Mouse (Mus musculus) hindbrain, embryonic 16.5 days (tissue): ENCODE results near the gene Ttf1. TPM values are rescaled to one million over a fixed set of nuclear protein-coding genes. Genes with fewer than 3 reads are reported as not detected.
"Not testable (repeated sequence)": the region's sequence is repeated elsewhere in the genome, so short reads cannot be mapped to it uniquely, and the experiment has no call there.

ENCODE experiments used
- ATAC-seq: fragments of 200-750 bp; cut with Nextera tagmentation; 2 replicates; pipeline ENCODE4 v1.8.0; 2017; ENCODE audit warnings: moderate TSS enrichment, moderate library complexity
- H3K27ac ChIP-seq: fragments of 300-500 bp; sonication (generic); 2 replicates; pipeline ENCODE4 v1.5.1; 2014; ENCODE audit warnings: low read depth, mild to moderate bottlenecking, control low read depth, low read length, moderate library complexity
- H3K27me3 ChIP-seq: fragments of 300-500 bp; sonication (generic); replicated peaks from 2 replicates; pipeline ENCODE4 v1.6.1; 2014; ENCODE audit warnings: low read length; ENCODE audit not compliant: control insufficient read depth, insufficient read depth
- H3K36me3 ChIP-seq: fragments of 300-500 bp; sonication (generic); 2 replicates; pipeline ENCODE4 v1.6.1; 2014; ENCODE audit warnings: mild to moderate bottlenecking, low read length, moderate library complexity, mixed read lengths; ENCODE audit not compliant: control insufficient read depth, insufficient read depth
- H3K4me1 ChIP-seq: fragments of 300-500 bp; sonication (generic); 2 replicates; pipeline ENCODE4 v1.6.1; 2014; ENCODE audit warnings: low read depth, low read length; ENCODE audit not compliant: control insufficient read depth, insufficient read depth
- H3K4me2 ChIP-seq: fragments of 300-500 bp; sonication (generic); 2 replicates; pipeline ENCODE4 v1.6.1; 2014; ENCODE audit warnings: mild to moderate bottlenecking, low read length, control low read depth, moderate library complexity
- H3K4me3 ChIP-seq: fragments of 300-500 bp; sonication (generic); 2 replicates; pipeline ENCODE4 v1.5.1; 2014; ENCODE audit warnings: mild to moderate bottlenecking, low read length, control low read depth, moderate library complexity
- H3K9ac ChIP-seq: fragments of 300-500 bp; sonication (generic); 2 replicates; pipeline ENCODE4 v1.6.1; 2014; ENCODE audit warnings: low read depth, mild to moderate bottlenecking, control low read depth, low read length, moderate library complexity
- H3K9me3 ChIP-seq: fragments of 300-500 bp; sonication (generic); 2 replicates; pipeline ENCODE4 v1.6.1; 2014; ENCODE audit warnings: mild to moderate bottlenecking, low read length, moderate library complexity; ENCODE audit not compliant: control insufficient read depth
- WGBS: fragments of 180-500 bp; shearing (Covaris S2); extraction: QIAGEN DNeasy Blood & Tissue Kit; methylation state at CpG from one replicate; pipeline ENCODE4 v1.1.7; 2014; 5-methylcytosine and 5-hydroxymethylcytosine counted together
- polyA plus RNA-seq: library from polyadenylated mRNA; unstranded; fragments of >200 nt; fragmentation: Nextera tagmentation; extraction: Ambion mirVana; gene quantifications from 2 replicates; pipeline ENCODE4 v1.2.1, GENCODE M21; 2015

Gene Ttf1
- polyA plus RNA-seq, 1 experiment from 2014 or later = 6.7 TPM

DNA sequence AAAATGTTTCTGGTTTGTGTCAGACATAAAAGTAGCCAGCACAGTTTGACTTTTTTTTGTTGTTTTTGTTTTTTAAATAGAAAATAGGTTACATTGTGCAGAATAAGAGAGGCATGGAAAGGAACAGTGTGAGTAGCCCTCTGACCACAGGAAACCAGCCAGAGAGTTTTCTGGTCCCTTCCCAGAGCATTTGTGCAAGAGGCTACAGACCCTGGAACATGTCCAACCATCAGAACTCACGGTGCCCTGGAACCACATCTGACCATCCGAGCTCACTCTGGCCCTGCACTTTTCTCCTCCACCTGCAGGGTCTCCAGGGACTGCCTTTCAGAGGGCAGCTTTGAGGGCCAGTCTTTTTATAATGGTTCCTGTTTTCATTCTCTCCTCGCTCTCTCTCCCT, 21.9 kb downstream of the Ttf1 start:
- Histone ChIP-seq H3K9me3 (no peaks in the 10 kb centered on the region), H3K4me3 (no peak overlapping the region), H3K9ac (no peak overlapping the region), H3K4me2 (no peak overlapping the region), H3K27me3 (no peaks in the 10 kb centered on the region), H3K4me1 (no peaks in the 10 kb centered on the region), H3K27ac (no peak overlapping the region), H3K36me3 (peaks cover 41% of the 10 kb centered on the region)
- 73% methylated on average over 3 of the region's 3 CpGs for WGBS
- ATAC-seq = no peak

- no peak overlapping the region for H3K27ac ChIP-seq
- no peak for ATAC-seq
- no peaks in the 10 kb centered on the region for H3K27me3 ChIP-seq
- no peaks in the 10 kb centered on the region for H3K4me1 ChIP-seq
- no peak overlapping the region for H3K9ac ChIP-seq
- no peak overlapping the region for H3K4me3 ChIP-seq
- H3K4me2 ChIP-seq = no peak overlapping the region
- H3K9me3 ChIP-seq = no peaks in the 10 kb centered on the region
- WGBS = 96% methylated on average over 7 of the region's 7 CpGs
- H3K36me3 ChIP-seq = peaks cover 24% of the 10 kb centered on the region
Observed at GRCm38 (mm10) chr2:29086026-29086425, 26.0 kb downstream of the Ttf1 start.

DNA sequence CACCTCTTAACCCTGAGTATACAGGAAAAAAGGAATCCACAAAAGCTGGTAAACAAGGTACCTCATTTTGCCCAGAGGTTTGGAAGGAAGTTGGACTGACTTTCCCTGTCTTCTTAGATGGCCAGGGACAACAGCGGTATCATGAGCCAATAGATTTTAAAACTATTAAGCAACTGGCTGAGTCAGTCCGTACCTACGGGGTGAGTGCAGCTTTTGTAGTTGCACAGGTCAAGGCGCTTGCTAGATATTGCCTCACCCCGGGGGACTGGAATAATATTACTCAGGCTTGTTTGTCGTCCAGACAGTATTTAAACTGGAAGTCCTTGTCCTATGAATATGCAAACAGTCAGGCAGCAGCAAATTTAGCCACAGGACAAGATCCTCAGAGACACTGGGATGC, 29.2 kb downstream of the Ttf1 start:
- not testable (repeated sequence) for H3K27ac ChIP-seq, H3K9me3 ChIP-seq, H3K4me1 ChIP-seq, H3K4me3 ChIP-seq, H3K4me2 ChIP-seq, H3K9ac ChIP-seq, ATAC-seq, H3K27me3 ChIP-seq
- WGBS = 77% methylated on average over 6 of the region's 6 CpGs
- H3K36me3 ChIP-seq = peaks cover 11% of the 10 kb centered on the region; the same call in 1 of the 2 replicates

GRCm38 (mm10) chr2:29095674-29096073, 35.6 kb downstream of the Ttf1 start:
- H3K4me3 ChIP-seq = no peak overlapping the region
- WGBS = 91% methylated on average over 8 of the region's 8 CpGs
- H3K36me3 ChIP-seq = no peaks in the 10 kb centered on the region
- no peak overlapping the region for H3K9ac ChIP-seq
- no peak for ATAC-seq
- H3K4me1 ChIP-seq = no peaks in the 10 kb centered on the region
- H3K9me3 ChIP-seq = no peaks in the 10 kb centered on the region
- no peak overlapping the region for H3K4me2 ChIP-seq
- no peaks in the 10 kb centered on the region for H3K27me3 ChIP-seq
- H3K27ac ChIP-seq = no peak overlapping the region

DNA sequence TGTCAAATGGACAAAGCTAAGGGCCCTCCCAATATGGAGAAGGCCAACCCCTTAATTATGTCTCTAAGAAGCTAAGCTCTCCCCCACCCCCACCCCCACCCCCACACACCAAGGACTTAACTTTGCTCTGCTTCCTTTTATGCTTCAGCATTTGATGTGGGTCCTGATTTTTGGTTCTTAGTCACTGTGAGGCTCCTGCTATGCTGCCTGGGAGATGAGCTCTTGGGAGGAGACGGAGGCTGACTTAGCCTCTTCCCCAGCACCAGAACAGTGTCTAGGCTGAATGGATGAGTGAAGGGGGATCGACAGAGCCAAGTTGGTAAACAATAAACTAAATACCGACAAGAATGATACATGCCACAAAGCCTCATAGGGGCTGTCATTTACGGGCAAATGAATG, 36.7 kb downstream of the Ttf1 start:
- Histone ChIP-seq H3K27me3 (no peaks in the 10 kb centered on the region), H3K36me3 (no peaks in the 10 kb centered on the region), H3K9me3 (no peaks in the 10 kb centered on the region), H3K9ac (no peak overlapping the region), H3K27ac (no peak overlapping the region), H3K4me1 (no peaks in the 10 kb centered on the region), H3K4me3 (no peak overlapping the region), H3K4me2 (no peak overlapping the region)
- no peak for ATAC-seq
- WGBS = 51% methylated on average over 4 of the region's 4 CpGs

GRCm38 (mm10) chr2:29097465-29097864, 37.4 kb downstream of the Ttf1 start:
- Histone ChIP-seq H3K4me2 (no peak overlapping the region), H3K27me3 (no peaks in the 10 kb centered on the region), H3K4me1 (no peaks in the 10 kb centered on the region), H3K9ac (no peak overlapping the region), H3K9me3 (no peaks in the 10 kb centered on the region), H3K27ac (no peak overlapping the region), H3K4me3 (no peak overlapping the region), H3K36me3 (no peaks in the 10 kb centered on the region)
- no peak for ATAC-seq
- WGBS = 85% methylated on average over 3 of the region's 3 CpGs

- ATAC-seq, H3K4me3 ChIP-seq, H3K4me2 ChIP-seq, H3K27me3 ChIP-seq, H3K4me1 ChIP-seq, H3K9ac ChIP-seq, H3K36me3 ChIP-seq, H3K9me3 ChIP-seq, H3K27ac ChIP-seq: not testable (repeated sequence)
- 97% methylated on average over 5 of the region's 5 CpGs for WGBS
Observed at GRCm38 (mm10) chr2:29097955-29098354, 37.9 kb downstream of the Ttf1 start.

- no peaks in the 10 kb centered on the region for H3K36me3 ChIP-seq
- H3K9ac ChIP-seq = no peak overlapping the region
- H3K4me1 ChIP-seq = no peaks in the 10 kb centered on the region
- no peak for ATAC-seq
- no peak overlapping the region for H3K4me3 ChIP-seq
- no peak overlapping the region for H3K27ac ChIP-seq
- 63% methylated on average over 8 of the region's 8 CpGs for WGBS
- H3K4me2 ChIP-seq = no peak overlapping the region
- no peaks in the 10 kb centered on the region for H3K9me3 ChIP-seq
- H3K27me3 ChIP-seq = no peaks in the 10 kb centered on the region
Observed at GRCm38 (mm10) chr2:29098786-29099185, 38.7 kb downstream of the Ttf1 start.

GRCm38 (mm10) chr2:29099646-29100045, 39.6 kb downstream of the Ttf1 start:
- WGBS = 91% methylated on average over 14 of the region's 14 CpGs
- H3K9me3 ChIP-seq = no peaks in the 10 kb centered on the region

More at GRCm38 (mm10) chr2:29099646-29100045, 39.6 kb downstream of the Ttf1 start:
- no peak overlapping the region for H3K4me3 ChIP-seq
- no peak for ATAC-seq
- no peak overlapping the region for H3K9ac ChIP-seq
- H3K27me3 ChIP-seq = no peaks in the 10 kb centered on the region
- no peak overlapping the region for H3K27ac ChIP-seq
- no peaks in the 10 kb centered on the region for H3K36me3 ChIP-seq
- no peaks in the 10 kb centered on the region for H3K4me1 ChIP-seq
- no peak overlapping the region for H3K4me2 ChIP-seq
